Mouse (Mus musculus) CH12.LX (cell line): ENCODE measurements around the gene Mgll. TPM values are rescaled to one million over a fixed set of nuclear protein-coding genes. Genes with fewer than 3 reads are reported as not detected.

ENCODE experiments used
- DNase-seq: peaks from one replicate; pipeline ENCODE4 v3.0.0-alpha.2; 2013; ENCODE audit errors: extremely low read depth
- H3K27ac ChIP-seq: 2 replicates; pipeline ENCODE4 v1.5.1; 2012; ENCODE audit warnings: low read depth, mild to moderate bottlenecking, control low read depth, moderate library complexity; ENCODE audit not compliant: insufficient read depth
- H3K27me3 ChIP-seq: replicated peaks from 2 replicates; pipeline ENCODE3; 2012; ENCODE audit warnings: inconsistent platforms
- H3K36me3 ChIP-seq, 2 experiments: replicated peaks in 1 of 2; 2 replicates each; pipeline versions ENCODE3 to v1.6.1; 2012; ENCODE audit warnings: inconsistent platforms in 1 of 2, low read length in 1 of 2, mild to moderate bottlenecking in 1 of 2, mixed read lengths in 1 of 2, moderate library complexity in 1 of 2; ENCODE audit not compliant: control insufficient read depth in 1 of 2, insufficient read depth in 1 of 2
- H3K4me1 ChIP-seq, 2 experiments: 2 replicates each; pipeline ENCODE4 v1.6.1; 2012; ENCODE audit warnings: inconsistent platforms in 1 of 2, moderate library complexity in 1 of 2; ENCODE audit not compliant: insufficient read depth in 2 of 2, control insufficient read depth in 1 of 2
- H3K4me2 ChIP-seq: 2 replicates; pipeline ENCODE4 v1.6.1; 2012; ENCODE audit warnings: low read depth, mild to moderate bottlenecking, control low read depth; ENCODE audit not compliant: poor library complexity, insufficient read depth, severe bottlenecking
- H3K4me3 ChIP-seq, 3 experiments: fragments of 150-350 bp in 1 of 3; sonication (generic) in 1 of 3; replicated peaks in 1 of 3; 2 replicates each; pipeline versions ENCODE3 to v1.5.1; 2011 to 2012; ENCODE audit warnings: low read depth in 2 of 3, low read length in 2 of 3, mild to moderate bottlenecking in 2 of 3, moderate library complexity in 2 of 3, control low read depth in 1 of 3, improper control_type of control experiment in 1 of 3, inconsistent platforms in 1 of 3, mixed read lengths in 1 of 3; ENCODE audit not compliant: poor library complexity in 1 of 3
- H3K79me2 ChIP-seq: replicated peaks from 2 replicates; pipeline ENCODE4 v1.6.1; 2012; ENCODE audit warnings: mild to moderate bottlenecking, moderate library complexity; ENCODE audit not compliant: control insufficient read depth, poor library complexity, insufficient read depth, severe bottlenecking; ENCODE audit errors: extremely low read depth
- H3K9ac ChIP-seq: 2 replicates; pipeline ENCODE4 v1.6.1; 2012; ENCODE audit warnings: low read depth, mild to moderate bottlenecking, control low read depth, moderate library complexity; ENCODE audit not compliant: insufficient read depth
- H3K9me3 ChIP-seq: replicated peaks from 2 replicates; pipeline ENCODE3; 2012; ENCODE audit warnings: low read length, inconsistent platforms, mixed read lengths
- E2F4 ChIP-seq: IDR thresholded peaks from 2 replicates; pipeline ENCODE4 v1.6.1; 2011; ENCODE audit warnings: low read depth, low read length, improper control_type of control experiment; ENCODE audit not compliant: insufficient replicate concordance
- ETS1 ChIP-seq: conservative IDR thresholded peaks from 2 replicates; pipeline ENCODE4 v1.6.1; 2012; ENCODE audit warnings: low read depth, mild to moderate bottlenecking, inconsistent platforms, low read length, improper control_type of control experiment, moderate library complexity
- GABPA ChIP-seq: IDR thresholded peaks from 2 replicates; pipeline ENCODE4 v1.6.1; 2012; ENCODE audit warnings: low read depth, low read length, improper control_type of control experiment, inconsistent platforms; ENCODE audit not compliant: insufficient replicate concordance
- HCFC1 ChIP-seq: IDR thresholded peaks from 2 replicates; pipeline ENCODE4 v1.6.1; 2012; ENCODE audit warnings: low read depth, mild to moderate bottlenecking, inconsistent platforms, low read length, improper control_type of control experiment
- IRF4 ChIP-seq: IDR thresholded peaks from 2 replicates; pipeline ENCODE4 v1.6.1; 2014; ENCODE audit warnings: low read depth, mild to moderate bottlenecking, inconsistent platforms, low read length, improper control_type of control experiment
- JUN ChIP-seq: IDR thresholded peaks from 2 replicates; pipeline ENCODE4 v1.6.1; 2011; ENCODE audit warnings: low read depth, mild to moderate bottlenecking, low read length, improper control_type of control experiment, moderate library complexity; ENCODE audit not compliant: insufficient read depth
- KAT2A ChIP-seq: IDR thresholded peaks from 2 replicates; pipeline ENCODE4 v1.6.1; 2012; ENCODE audit warnings: low read length, improper control_type of control experiment, inconsistent platforms; ENCODE audit not compliant: insufficient replicate concordance
- MAZ ChIP-seq: IDR thresholded peaks from 2 replicates; pipeline ENCODE4 v1.6.1; 2012; ENCODE audit warnings: low read depth, mild to moderate bottlenecking, inconsistent platforms, low read length, improper control_type of control experiment, moderate library complexity
- MEF2A ChIP-seq: IDR thresholded peaks from 2 replicates; pipeline ENCODE4 v1.6.1; 2014; ENCODE audit warnings: low read depth, mild to moderate bottlenecking, inconsistent platforms, low read length, improper control_type of control experiment, borderline replicate concordance
- MXI1 ChIP-seq: IDR thresholded peaks from 2 replicates; pipeline ENCODE4 v1.6.1; 2011; ENCODE audit warnings: mild to moderate bottlenecking, low read depth, low read length, improper control_type of control experiment
- NRF1 ChIP-seq: IDR thresholded peaks from 2 replicates; pipeline ENCODE4 v1.6.1; 2014; ENCODE audit warnings: low read depth, mild to moderate bottlenecking, inconsistent platforms, low read length, improper control_type of control experiment, moderate library complexity
- PAX5 ChIP-seq: IDR thresholded peaks from 2 replicates; pipeline ENCODE4 v1.6.1; 2012; ENCODE audit warnings: low read length, inconsistent platforms, mixed read lengths
- POLR2AphosphoS2 ChIP-seq: IDR thresholded peaks from 2 replicates; pipeline ENCODE4 v1.6.1; 2011; ENCODE audit warnings: low read depth, low read length, improper control_type of control experiment
- RAD21 ChIP-seq: IDR thresholded peaks from 2 replicates; pipeline ENCODE4 v1.6.1; 2011; ENCODE audit warnings: low read depth, mild to moderate bottlenecking, low read length, improper control_type of control experiment, moderate library complexity
- SMC3 ChIP-seq: IDR thresholded peaks from 2 replicates; pipeline ENCODE4 v1.6.1; 2011; ENCODE audit warnings: low read depth, low read length, improper control_type of control experiment
- TBP ChIP-seq: conservative IDR thresholded peaks from 2 replicates; pipeline ENCODE4 v1.6.1; 2011; ENCODE audit warnings: low read depth, low read length, improper control_type of control experiment
- TCF12 ChIP-seq: IDR thresholded peaks from 2 replicates; pipeline ENCODE4 v1.6.1; 2014; ENCODE audit warnings: low read depth, mild to moderate bottlenecking, inconsistent platforms, low read length, improper control_type of control experiment
- UBTF ChIP-seq: IDR thresholded peaks from 2 replicates; pipeline ENCODE4 v1.6.1; 2012; ENCODE audit warnings: low read depth, mild to moderate bottlenecking, inconsistent platforms, low read length, improper control_type of control experiment, moderate library complexity
- USF2 ChIP-seq: conservative IDR thresholded peaks from 2 replicates; pipeline ENCODE4 v1.6.1; 2011; ENCODE audit warnings: low read depth, low read length, improper control_type of control experiment
- ZKSCAN1 ChIP-seq: IDR thresholded peaks from 2 replicates; pipeline ENCODE4 v1.6.1; 2012; ENCODE audit warnings: low read depth, inconsistent platforms, low read length, improper control_type of control experiment, borderline replicate concordance
- ZMIZ1 ChIP-seq: IDR thresholded peaks from 2 replicates; pipeline ENCODE4 v1.6.1; 2012; ENCODE audit warnings: low read depth, mild to moderate bottlenecking, inconsistent platforms, low read length, improper control_type of control experiment
- dilution Hi-C: fragments of 300-500 bp; cut with MboI; formaldehyde crosslinking; loops from 2 replicates; pipeline ENCODE4 v1.14.3; 2020; ENCODE audit warnings: low sequenced_read_pairs; ENCODE audit not compliant: extremely low pct_unique_long_range_greater_than_20kb, extremely low pct_ligation_motif_present
- in situ Hi-C: fragments of 300-500 bp; cut with MboI; formaldehyde crosslinking; loops from 3 replicates; pipeline ENCODE4 v1.14.3; 2019; ENCODE audit warnings: low sequenced_read_pairs, low pct_ligation_motif_present, low pct_unique_long_range_greater_than_20kb, mixed read lengths
- polyA plus RNA-seq: library from polyadenylated mRNA; unstranded; fragments of >175 nt; gene quantifications from 2 replicates; pipeline ENCODE4 v1.2.1, GENCODE M21; 2012; ENCODE audit warnings: low read depth; ENCODE audit not compliant: insufficient read length
- total RNA-seq, 2 experiments: library from RNA; depleted of rRNA; stranded (reverse); fragments of 300-350 nt in 1 of 2; fragments of >200 nt in 1 of 2; gene quantifications; 2 replicates each; pipeline ENCODE4 v1.2.3; 2012 to 2014

Gene Mgll
- total and polyA plus RNA-seq, 3 experiments, result 60.8 to 81.1 (median 76.5) TPM

- TF ChIP-seq ETS1, result 0 out of 2 replicates have a peak, but pooled peaks have one; percentile 18
Measured at GRCm38 (mm10) chr6:88770300-88770904, 46.2 kb downstream of the Mgll start (continued).

GRCm38 (mm10) chr6:88770981-88771380, 46.8 kb downstream of the Mgll start:
- dilution Hi-C loops, result no loop called here
- peaks cover 59 to 75% of the 10 kb centered on the region in 2 experiments for H3K36me3 ChIP-seq

GRCm38 (mm10) chr6:88772041-88772440, 47.8 kb downstream of the Mgll start:
- peaks cover 10% of the 10 kb centered on the region for H3K9me3 ChIP-seq
- no peak for DNase-seq
- dilution Hi-C loops (no loop called here), in situ Hi-C loops (no loop called here)
- no peaks in the 10 kb centered on the region for H3K27me3 ChIP-seq
- H3K79me2 ChIP-seq, result peaks cover 57% of the 10 kb centered on the region
- H3K4me2 ChIP-seq, result no peak overlapping the region
- H3K27ac ChIP-seq, result no peak overlapping the region
- no peak overlapping the region for H3K4me3 ChIP-seq
- TF ChIP-seq POLR2AphosphoS2 (no peak), ZKSCAN1 (no peak)
- no peak overlapping the region for H3K9ac ChIP-seq
- peaks cover 43 to 95% of the 10 kb centered on the region in 2 experiments for H3K4me1 ChIP-seq
- peaks cover 49 to 65% of the 10 kb centered on the region in 2 experiments for H3K36me3 ChIP-seq

More at GRCm38 (mm10) chr6:88770981-88771380, 46.8 kb downstream of the Mgll start:
- no peak overlapping the region for H3K4me3 ChIP-seq
- no peaks in the 10 kb centered on the region for H3K27me3 ChIP-seq
- H3K4me2 ChIP-seq, result no peak overlapping the region
- no peak for DNase-seq
- in situ Hi-C loops, result no loop called here
- H3K27ac ChIP-seq, result peak overlapping the region; percentile 50; the same call in 1 of the 2 replicates
- H3K79me2 ChIP-seq, result peaks cover 51% of the 10 kb centered on the region
- peaks cover 10% of the 10 kb centered on the region for H3K9me3 ChIP-seq
- TF ChIP-seq MEF2A (no peak), KAT2A (no peak), HCFC1 (no peak), E2F4 (no peak), TCF12 (no peak), NRF1 (no peak), SMC3 (no peak), ZMIZ1 (no peak), JUN (no peak), GABPA (no peak), MXI1 (no peak), PAX5 (no peak), MAZ (no peak), UBTF (no peak), RAD21 (no peak), USF2 (no peak), IRF4 (no peak), TBP (no peak)
- no peak overlapping the region for H3K9ac ChIP-seq
- peaks cover 34 to 91% of the 10 kb centered on the region in 2 experiments for H3K4me1 ChIP-seq
